Mouse (Mus musculus): ENCODE measurements around the gene Kxd1.

GRCm38 (mm10) chr8:70501820-70502529 is 25.8 kb downstream of the Kxd1 start:
- TF ChIP-seq CTCF (IDR thresholded peaks at IDR 0.05; ENCODE audit: borderline replicate concordance, insufficient read depth, low read depth, low read length) (no peak), POLR2A (IDR thresholded peaks at IDR 0.05; ENCODE audit: borderline replicate concordance, insufficient read depth, low read length) (no peak)
